Mouse (Mus musculus) neutrophil, adult 59 days (primary cell): Measurements from ENCODE around the gene Pars2. TPM values are rescaled to one million over a fixed set of nuclear protein-coding genes. Genes with fewer than 3 reads are reported as not detected.

Experiments used
- total RNA-seq, 2 experiments: library from RNA; stranded (reverse); gene quantifications; 1 replicate in 1 of 2; 2 replicates in 1 of 2; pipeline ENCODE4 v1.2.4; 2023

Pars2 gene
- 1 to 10 TPM; 1.3 to 1.6 TPM for total RNA-seq

GRCm38 (mm10) chr4:106650833-106651527 lies at the start of gene Pars2:
Gene Pars2 (plus strand): TSS chr4:106651069.

GRCm38 (mm10) chr4:106617056-106617455 lies 33.8 kb upstream of the Pars2 start, which contains the start of gene Lexm:
Gene Lexm (minus strand): TSS chr4:106617241.

GRCm38 (mm10) chr4:106622030-106622493 lies 28.8 kb upstream of the Pars2 start, which contains the start of gene Ttc22:
Gene Ttc22 (plus strand): TSS chr4:106622432.

GRCm38 (mm10) chr4:106678442-106679118 lies 27.7 kb downstream of the Pars2 start, which contains the start of gene Ttc4:
Gene Ttc4 (minus strand): TSS chr4:106678944.

Other genes starting within 250 kb of the Pars2 start
- not detected for gene Pcsk9, start 186.7 kb upstream of the Pars2 start, total RNA-seq
- gene Bsnd, start 158.8 kb upstream of the Pars2 start, total RNA-seq, result not detected
- gene Dhcr24, start 90.0 kb upstream of the Pars2 start, total RNA-seq, result 1 to 10 TPM; 4.4 to 5.0 TPM
- not detected for gene Lexm, start 33.8 kb upstream of the Pars2 start, total RNA-seq
- gene Ttc22, start 28.6 kb upstream of the Pars2 start, total RNA-seq, result not detected
- 10 to 100 TPM; 13.1 to 14.1 TPM for gene Ttc4, start 27.9 kb downstream of the Pars2 start, total RNA-seq
- gene Mroh7, start 79.9 kb downstream of the Pars2 start, total RNA-seq, result not detected
- gene Fam151a, start 82.8 kb downstream of the Pars2 start, total RNA-seq, result not detected
- 10 to 100 TPM in 1 of 2 experiments, 1 to 10 TPM in 1; 7.6 to 10.4 TPM for gene Acot11, start 153.9 kb downstream of the Pars2 start, total RNA-seq